Mouse (Mus musculus): ENCODE measurements around the gene Lce3b.

Lce3b gene

DNA sequence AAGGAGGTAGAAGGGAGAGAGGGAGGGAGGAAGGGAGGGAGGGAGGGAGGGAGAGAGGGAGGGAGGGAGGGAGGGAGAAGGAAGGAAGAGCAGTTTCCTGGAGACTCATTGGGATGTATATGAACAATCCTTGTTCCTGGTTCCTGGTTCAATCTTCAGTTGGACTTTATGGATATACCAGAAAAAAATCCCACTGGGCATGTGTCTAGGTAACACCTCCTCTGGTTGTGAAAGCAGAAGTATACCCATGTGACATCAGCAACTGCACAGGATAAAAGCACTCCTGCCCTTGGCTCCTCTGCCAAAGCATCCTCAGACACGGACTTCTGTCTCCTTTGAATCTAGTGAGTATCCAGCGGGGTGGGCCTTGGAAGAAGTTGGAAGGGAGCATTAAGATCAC is at the start of gene Lce3b:
TSS of gene Lce3b (plus strand) at position 301 of the 400 bp plus-strand sequence.
- DNase-seq: no peak

DNA sequence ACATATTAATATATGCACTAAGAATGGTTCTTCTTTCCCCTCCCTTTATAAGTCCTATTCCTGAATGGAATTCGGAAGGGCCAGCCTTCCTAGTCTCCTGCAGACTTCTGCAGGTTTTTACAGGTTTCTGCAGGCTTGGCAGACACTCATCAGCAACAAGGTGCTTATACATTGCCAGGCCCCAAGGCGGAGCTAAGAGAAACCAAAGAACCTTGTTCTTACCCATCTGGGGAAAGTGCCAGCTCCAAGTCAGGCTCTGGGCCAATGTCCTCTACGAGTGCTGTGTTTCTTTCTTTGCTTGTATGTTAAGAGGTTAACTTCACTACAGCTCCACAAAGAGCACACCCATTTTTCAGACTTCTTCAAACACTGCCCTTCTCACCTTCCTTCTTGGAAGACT is 38.7 kb upstream of the Lce3b start:
- DNase-seq: no peak

DNA sequence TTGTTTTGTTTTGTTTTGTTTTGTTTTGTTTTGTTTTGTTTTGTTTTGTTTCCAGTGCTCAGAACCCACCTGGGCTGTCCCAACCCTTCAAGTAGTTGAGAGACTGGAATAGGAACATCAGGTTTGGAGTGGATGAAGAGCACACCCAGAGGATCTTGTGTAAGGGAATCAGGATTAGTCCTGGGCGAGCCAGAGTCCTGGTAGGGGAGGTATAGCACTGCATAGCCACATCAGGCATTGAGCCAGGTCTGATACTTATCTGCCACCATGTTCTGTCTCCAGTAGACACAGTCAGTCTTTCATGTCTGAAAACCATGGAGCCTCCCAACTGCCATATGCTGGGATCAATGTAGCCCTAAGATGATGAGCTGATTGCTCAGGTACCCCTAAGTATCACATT is 38.3 kb upstream of the Lce3b start:
- no peak for DNase-seq

DNA sequence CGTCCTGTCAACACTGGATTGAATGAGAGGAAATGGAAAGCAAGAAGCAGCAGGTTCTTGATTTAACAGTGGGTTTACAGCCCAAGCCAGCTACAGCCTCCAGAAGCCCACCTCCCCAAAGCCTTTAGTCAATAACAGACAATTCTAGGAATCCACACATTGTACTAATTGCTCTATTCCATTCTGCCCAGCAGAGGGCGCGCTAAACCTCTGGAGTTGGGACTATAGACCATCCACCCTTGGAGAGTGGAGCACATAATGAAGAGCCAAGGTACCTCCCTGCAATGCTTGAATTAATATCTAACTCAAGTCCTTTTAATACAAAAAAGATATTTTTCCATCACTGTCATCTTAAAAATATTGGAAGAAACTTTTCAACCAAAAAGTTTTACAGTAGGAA is 29.8 kb upstream of the Lce3b start:
- no peak for DNase-seq

DNA sequence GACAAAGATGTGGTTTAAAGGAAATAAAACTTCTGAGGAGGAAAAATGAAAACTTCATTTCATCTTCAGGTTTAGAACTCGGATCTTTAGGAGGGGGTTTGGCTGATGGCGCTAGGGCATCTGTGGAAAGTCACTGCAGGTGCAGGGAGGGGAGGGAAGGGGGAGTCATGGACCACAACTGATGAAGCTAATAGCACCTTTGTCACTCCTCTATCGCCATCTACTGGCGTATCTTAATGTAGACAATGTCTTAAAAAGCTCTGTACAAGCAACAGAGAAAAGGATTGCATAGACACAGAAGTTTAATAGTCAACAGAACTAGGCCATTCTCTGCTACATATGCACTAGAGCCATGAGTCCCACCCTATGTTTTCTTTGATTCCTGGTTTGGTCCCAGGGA is 29.1 kb upstream of the Lce3b start:
- no peak for DNase-seq

DNA sequence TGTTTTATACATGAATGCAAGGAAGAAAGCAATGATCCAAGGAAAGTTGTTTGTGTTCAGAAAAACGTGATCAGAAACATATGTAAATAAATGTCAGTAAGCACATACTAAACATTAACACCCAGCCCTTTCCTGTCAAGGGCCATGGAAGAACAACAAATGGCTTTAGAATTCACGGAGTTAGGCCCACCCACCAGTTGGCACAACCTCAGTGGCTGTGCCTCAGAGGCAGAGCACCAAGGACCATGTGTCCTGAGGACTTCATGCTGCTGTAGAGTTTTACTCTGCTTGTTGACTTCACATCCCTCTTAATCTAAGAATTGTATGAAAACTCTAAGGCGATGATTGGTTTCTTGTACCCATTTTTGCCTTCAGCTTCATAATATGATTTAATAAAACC is 27.6 kb upstream of the Lce3b start:
- DNase-seq: no peak

DNA sequence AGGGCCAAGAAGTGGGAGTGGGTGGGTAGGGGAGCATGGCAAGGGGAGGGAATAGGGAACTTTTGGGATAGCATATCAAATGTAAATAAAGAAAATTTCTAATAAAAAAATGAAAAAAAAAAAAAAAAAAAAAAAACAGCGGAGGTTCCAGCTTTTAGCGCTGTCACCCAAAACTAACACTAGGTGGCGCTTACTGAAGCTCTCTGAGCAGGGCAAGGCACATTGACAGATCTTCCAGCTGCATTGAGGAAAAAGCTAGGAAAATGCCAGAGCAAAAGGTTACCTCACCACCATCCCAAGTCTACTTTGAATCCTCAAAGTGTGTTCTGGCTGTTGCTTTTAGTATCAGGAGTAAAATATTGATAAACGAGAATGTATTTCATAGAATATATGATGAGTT is 25.2 kb upstream of the Lce3b start:
- DNase-seq: no peak

DNA sequence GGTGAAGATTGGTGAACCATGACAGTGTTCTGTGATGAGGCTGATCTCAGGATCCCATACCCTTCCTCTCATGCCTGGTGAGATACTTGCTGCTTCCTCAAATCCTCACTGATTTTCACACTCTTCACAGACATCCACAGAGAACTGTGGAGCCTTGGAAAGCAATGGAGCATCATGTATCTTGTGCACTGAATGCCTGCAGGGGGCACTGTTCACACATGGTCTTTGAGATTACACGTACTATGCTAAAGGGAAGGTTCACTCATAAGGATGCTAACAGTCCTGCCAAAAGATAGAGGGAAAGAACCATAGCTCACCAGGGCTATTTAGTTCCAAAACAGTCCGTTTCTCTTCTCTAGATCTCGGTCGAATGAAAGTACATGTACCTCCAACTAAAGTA is 12.4 kb upstream of the Lce3b start:
- no peak for DNase-seq

DNA sequence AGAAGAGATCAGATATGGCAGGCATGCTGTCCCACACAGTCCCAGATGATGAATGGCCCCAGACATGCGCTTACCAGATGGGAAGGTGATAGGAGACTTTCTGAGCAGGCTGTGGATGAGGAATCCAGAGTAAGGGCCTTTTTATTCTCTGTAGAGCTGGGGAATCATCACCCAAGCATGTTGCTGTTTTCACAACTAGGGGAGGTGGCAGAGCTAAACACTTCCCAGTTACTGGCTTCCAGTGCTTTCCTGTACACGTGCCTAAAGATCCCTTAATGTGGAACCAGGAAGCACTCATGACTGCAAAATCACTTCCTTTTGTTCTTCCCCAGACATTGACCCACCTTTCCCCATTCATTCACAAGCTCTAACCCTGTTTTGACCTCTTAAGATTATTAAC is 6.6 kb upstream of the Lce3b start, which contains the start of gene Lce3a:
TSS of gene Lce3a (minus strand) at position 101 of the 400 bp plus-strand sequence.
- DNase-seq: no peak

DNA sequence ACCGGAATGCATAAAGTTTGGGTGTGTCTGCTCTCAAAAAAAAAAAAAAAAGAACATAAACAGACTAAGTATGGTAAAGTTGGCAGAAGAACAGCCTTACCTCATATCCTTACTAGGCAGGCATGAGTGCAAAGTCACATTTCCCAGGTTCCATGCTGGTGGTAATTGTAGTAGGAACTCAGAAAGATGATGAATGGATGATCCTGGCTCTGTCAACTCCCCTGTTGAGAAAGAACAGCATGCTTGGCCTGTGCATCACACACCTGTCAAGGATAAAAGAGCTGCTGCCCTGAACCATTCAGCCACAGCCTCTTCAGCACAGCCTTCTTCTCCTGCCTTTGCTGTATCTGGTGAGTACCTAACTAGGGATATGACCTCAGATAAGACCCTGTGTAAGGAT is 11.4 kb downstream of the Lce3b start, which contains the start of gene Lce3c:
TSS of gene Lce3c (plus strand) at position 301 of the 400 bp plus-strand sequence.
- DNase-seq: no peak

DNA sequence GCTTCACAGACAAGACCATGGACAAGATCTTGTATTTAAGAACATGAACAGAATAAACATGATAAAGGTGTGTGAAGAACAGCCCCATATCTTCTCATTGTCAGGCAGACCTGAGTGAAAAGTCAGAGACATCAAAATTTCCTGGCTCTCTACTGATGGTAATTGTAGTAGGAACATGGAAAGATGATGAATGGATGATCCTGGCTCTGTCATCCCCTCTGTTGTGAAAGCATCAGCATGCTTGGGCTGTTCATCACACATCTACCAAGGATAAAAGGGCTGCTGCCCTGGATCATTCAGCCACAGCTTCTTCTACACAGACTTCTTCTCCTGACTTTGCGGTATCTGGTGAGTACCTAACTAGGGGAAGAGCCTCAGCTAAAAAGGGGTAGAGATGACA is 24.3 kb downstream of the Lce3b start, which contains the start of gene Lce3d:
TSS of gene Lce3d (plus strand) at position 301 of the 400 bp plus-strand sequence.
- no peak for DNase-seq

DNA sequence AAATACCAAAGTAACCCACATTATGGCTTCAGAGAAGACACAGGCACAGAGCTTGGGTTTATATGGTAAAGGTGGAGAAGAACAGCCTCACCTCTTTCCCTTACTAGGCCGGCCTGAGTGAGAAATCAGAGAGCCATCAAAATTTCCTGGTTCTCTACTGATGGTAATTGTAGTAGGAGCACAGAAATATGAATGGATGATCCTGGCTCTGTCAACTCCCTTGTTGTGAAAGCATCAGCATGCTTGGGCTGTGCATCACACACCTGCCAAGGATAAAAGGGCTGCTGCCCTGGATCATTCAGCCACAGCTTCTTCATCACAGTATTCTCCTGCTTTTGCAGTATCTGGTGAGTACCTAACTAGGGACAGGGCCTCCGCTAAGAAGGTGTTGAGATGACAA is 34.0 kb downstream of the Lce3b start, which contains the start of gene Lce3e:
TSS of gene Lce3e (plus strand) at position 301 of the 400 bp plus-strand sequence.
- no peak for DNase-seq

DNA sequence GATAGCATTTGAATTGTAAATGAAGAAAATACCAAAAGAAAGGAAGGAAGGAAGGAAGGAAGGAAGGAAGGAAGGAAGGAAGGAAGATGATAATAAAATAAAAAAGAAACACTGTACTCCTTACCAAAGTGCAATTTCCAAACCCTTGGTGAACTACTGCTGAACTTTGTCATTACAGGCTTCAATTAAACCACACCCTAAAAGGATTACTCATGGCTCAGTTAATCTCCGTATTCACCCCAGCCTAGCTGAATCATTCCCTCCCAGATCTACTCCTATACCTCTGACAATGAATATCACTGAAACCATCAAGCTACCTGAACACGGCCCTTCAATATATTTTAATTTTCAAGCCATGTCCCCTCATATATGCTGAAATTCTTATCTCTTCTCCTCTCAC is 45.7 kb downstream of the Lce3b start:
- DNase-seq: no peak
